Mouse (Mus musculus): ENCODE measurements around the gene Ccdc40. TPM values are rescaled to one million over a fixed set of nuclear protein-coding genes. Genes with fewer than 3 reads are reported as not detected.

Ccdc40 gene
- total RNA-seq, 2 experiments from 2014 or later: 2.0 to 2.6 TPM

Other genes with a start within 250 kb of the Ccdc40 start
- gene Enpp7, start 240.4 kb upstream of the Ccdc40 start, total RNA-seq (2021): not detected
- 10 to 100 TPM in 1 of 2 experiments, 1 to 10 TPM in 1; 9.5 to 10.1 TPM for gene Cbx2, start 205.6 kb upstream of the Ccdc40 start, total RNA-seq (2021)
- 10 to 100 TPM; 10.8 to 15.5 TPM for gene Cbx8, start 187.6 kb upstream of the Ccdc40 start, total RNA-seq (2021)
- gene Cbx4, start 142.4 kb upstream of the Ccdc40 start, total RNA-seq (2021): 10 to 100 TPM; 69.7 to 76.8 TPM
- gene Tbc1d16, start 73 bp upstream of the Ccdc40 start, total RNA-seq (2021): 10 to 100 TPM; 25.9 to 29.7 TPM
- gene Gaa, start 39.3 kb downstream of the Ccdc40 start, total RNA-seq (2021): 10 to 100 TPM; 87.5 to 87.7 TPM
- gene Eif4a3, start 71.5 kb downstream of the Ccdc40 start, total RNA-seq (2021): 100 to 1,000 TPM; 172 TPM
- gene Card14, start 79.2 kb downstream of the Ccdc40 start, total RNA-seq (2021): under 1 TPM; 0.48 to 0.90 TPM
- 10 to 100 TPM; 18.3 to 20.9 TPM for gene Sgsh, start 127.0 kb downstream of the Ccdc40 start, total RNA-seq (2021)
- 10 to 100 TPM; 10.9 to 11.2 TPM for gene Slc26a11, start 127.0 kb downstream of the Ccdc40 start, total RNA-seq (2021)
- 10 to 100 TPM; 29.1 to 31.6 TPM for gene Rnf213, start 164.5 kb downstream of the Ccdc40 start, total RNA-seq (2021)

All from adrenal gland, postnatal 4 days (tissue).